Mouse (Mus musculus) hindbrain, embryonic 14.5 days (tissue): ENCODE measurements around the gene Dpp9. TPM values are rescaled to one million over a fixed set of nuclear protein-coding genes. Genes with fewer than 3 reads are reported as not detected.

Source experiments
- ATAC-seq: fragments of 200-750 bp; cut with Nextera tagmentation; 2 replicates; pipeline ENCODE4 v1.8.0; 2017; ENCODE audit warnings: moderate number of reproducible peaks, mild to moderate bottlenecking, moderate TSS enrichment, moderate library complexity; ENCODE audit not compliant: low FRiP score
- DNase-seq: peaks from one replicate; pipeline ENCODE4 v3.0.0-alpha.2; 2015; ENCODE audit warnings: low spot score
- H3K27ac ChIP-seq: fragments of 300-500 bp; sonication (generic); 2 replicates; pipeline ENCODE4 v1.5.1; 2014; ENCODE audit warnings: mild to moderate bottlenecking, moderate library complexity
- H3K27me3 ChIP-seq: fragments of 300-500 bp; sonication (generic); 2 replicates; pipeline ENCODE4 v1.6.1; 2014; ENCODE audit warnings: mild to moderate bottlenecking, low read length, mixed read lengths; ENCODE audit not compliant: control insufficient read depth, insufficient read depth
- H3K36me3 ChIP-seq: fragments of 300-500 bp; sonication (generic); replicated peaks from 2 replicates; pipeline ENCODE4 v1.6.1; 2014; ENCODE audit not compliant: control insufficient read depth, insufficient read depth
- H3K4me1 ChIP-seq: fragments of 300-500 bp; sonication (generic); replicated peaks from 2 replicates; pipeline ENCODE4 v1.6.1; 2014; ENCODE audit warnings: antibody characterized with exemption, low read length, mixed read lengths; ENCODE audit not compliant: control insufficient read depth, insufficient read depth
- H3K4me2 ChIP-seq: fragments of 300-500 bp; sonication (generic); replicated peaks from 2 replicates; pipeline ENCODE4 v1.6.1; 2014; ENCODE audit warnings: mild to moderate bottlenecking, moderate library complexity
- H3K4me3 ChIP-seq: fragments of 300-500 bp; sonication (generic); replicated peaks from 2 replicates; pipeline ENCODE4 v1.5.1; 2014; ENCODE audit warnings: mild to moderate bottlenecking, low read length
- H3K9ac ChIP-seq: fragments of 300-500 bp; sonication (generic); 2 replicates; pipeline ENCODE4 v1.6.1; 2014
- H3K9me3 ChIP-seq: fragments of 300-500 bp; sonication (generic); 2 replicates; pipeline ENCODE4 v1.6.1; 2016; ENCODE audit warnings: low read length; ENCODE audit not compliant: control insufficient read depth
- WGBS: fragments of 180-500 bp; shearing (Covaris S2); extraction: QIAGEN DNeasy Blood & Tissue Kit; methylation state at CpG from one replicate; pipeline ENCODE4 v1.1.7; 2014; 5-methylcytosine and 5-hydroxymethylcytosine counted together
- polyA plus RNA-seq: library from polyadenylated mRNA; unstranded; fragments of >200 nt; fragmentation: Nextera tagmentation; extraction: Ambion mirVana; gene quantifications from 2 replicates; pipeline ENCODE4 v1.2.1, GENCODE M21; 2014

The Dpp9 gene
- polyA plus RNA-seq, 1 experiment from 2014 or later: 23.4 TPM

GRCm38 (mm10) chr17:56175416-56175815 lies 43.3 kb downstream of the Dpp9 start:
- Histone ChIP-seq H3K4me3 (no peak overlapping the region), H3K4me1 (no peaks in the 10 kb centered on the region), H3K9ac (no peak overlapping the region), H3K9me3 (no peaks in the 10 kb centered on the region), H3K27ac (no peak overlapping the region), H3K4me2 (no peak overlapping the region), H3K36me3 (peaks cover 53% of the 10 kb centered on the region), H3K27me3 (no peaks in the 10 kb centered on the region)
- DNase-seq (no peak), ATAC-seq (no peak)
- 100% methylated on average over 3 of the region's 3 CpGs for WGBS

DNA sequence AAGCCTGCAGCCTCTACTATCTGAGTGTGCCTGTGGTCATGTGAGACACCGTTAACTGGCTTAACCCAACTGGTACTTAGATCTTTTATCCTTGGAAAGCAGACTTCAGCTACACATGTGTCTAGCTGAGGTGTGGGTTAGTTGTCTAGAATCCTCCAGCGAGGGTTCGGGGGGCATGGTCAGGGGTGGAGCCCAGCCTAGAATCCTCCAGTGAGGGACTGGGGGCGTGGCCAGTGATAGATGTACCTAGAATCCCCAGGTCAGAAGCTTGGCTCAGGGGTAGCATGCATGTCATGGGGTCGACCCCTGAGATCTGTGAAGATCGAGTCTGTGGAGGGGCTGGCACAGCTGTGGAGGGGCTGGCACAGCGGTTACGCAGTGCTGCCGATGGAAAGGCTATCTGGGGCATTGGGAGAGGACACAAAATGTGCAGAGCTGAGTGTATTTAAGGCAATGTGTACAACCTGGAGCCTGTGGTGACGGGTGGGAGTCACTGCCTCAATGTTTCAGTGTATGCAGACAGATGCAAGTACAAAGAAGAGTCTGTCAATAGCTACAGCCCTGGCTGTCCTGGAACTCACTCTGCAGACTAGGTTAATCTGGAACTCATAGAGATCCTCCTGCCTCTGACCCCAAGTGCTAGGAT lies 45.2 kb downstream of the Dpp9 start:
- H3K4me1 ChIP-seq: no peaks in the 10 kb centered on the region
- H3K9me3 ChIP-seq: no peaks in the 10 kb centered on the region
- whole genome bisulfite sequencing: 63% methylated on average over 10 of the region's 10 CpGs
- no peak overlapping the region for H3K4me2 ChIP-seq
- ATAC-seq (no peak), DNase-seq (no peak)
- H3K27ac ChIP-seq: no peak overlapping the region
- no peak overlapping the region for H3K9ac ChIP-seq
- H3K4me3 ChIP-seq: no peak overlapping the region
- H3K36me3 ChIP-seq: peaks cover 40% of the 10 kb centered on the region
- no peaks in the 10 kb centered on the region for H3K27me3 ChIP-seq

GRCm38 (mm10) chr17:56171881-56172280 lies 46.8 kb downstream of the Dpp9 start:
- no peaks in the 10 kb centered on the region for H3K4me1 ChIP-seq
- no peak overlapping the region for H3K4me2 ChIP-seq
- no peaks in the 10 kb centered on the region for H3K9me3 ChIP-seq
- H3K27ac ChIP-seq: no peak overlapping the region
- H3K4me3 ChIP-seq: no peak overlapping the region
- 92% methylated on average over 17 of the region's 17 CpGs for WGBS
- no peak overlapping the region for H3K9ac ChIP-seq
- ATAC-seq (no peak), DNase-seq (no peak)
- no peaks in the 10 kb centered on the region for H3K27me3 ChIP-seq
- peaks cover 25% of the 10 kb centered on the region for H3K36me3 ChIP-seq

DNA sequence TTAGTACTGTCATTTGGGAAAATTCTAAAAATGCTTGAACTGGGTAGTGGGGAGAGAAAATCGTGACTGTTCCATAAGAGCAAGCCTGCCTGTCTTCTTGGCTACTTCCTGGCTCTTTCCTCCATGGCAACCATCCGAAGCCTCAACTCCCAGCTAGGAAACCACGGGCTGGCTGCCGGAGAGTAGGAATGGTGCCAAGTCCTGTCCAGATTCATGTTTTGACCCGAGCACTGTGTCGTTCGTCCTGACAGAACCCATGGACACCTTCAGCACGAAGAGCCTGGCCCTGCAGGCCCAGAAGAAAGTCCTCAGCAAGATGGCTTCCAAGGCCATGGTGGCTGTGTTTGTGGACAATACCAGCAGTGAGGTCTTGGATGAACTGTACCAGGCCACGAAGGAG lies 47.2 kb downstream of the Dpp9 start:
- no peak for ATAC-seq
- Histone ChIP-seq H3K9me3 (no peaks in the 10 kb centered on the region), H3K4me1 (no peaks in the 10 kb centered on the region), H3K36me3 (peaks cover 21% of the 10 kb centered on the region), H3K4me3 (no peak overlapping the region), H3K27ac (no peak overlapping the region), H3K4me2 (no peak overlapping the region), H3K27me3 (no peaks in the 10 kb centered on the region), H3K9ac (no peak overlapping the region)
- 69% methylated on average over 9 of the region's 9 CpGs for WGBS
- DNase-seq: no peak

- Histone ChIP-seq H3K4me3 (no peak overlapping the region), H3K4me2 (no peak overlapping the region), H3K9me3 (no peaks in the 10 kb centered on the region), H3K4me1 (peaks cover 3% of the 10 kb centered on the region; the same call in 1 of the 2 replicates), H3K9ac (0 out of 2 replicates have a peak overlapping the region, but pooled peaks have one; percentile 20), H3K27ac (peak overlapping the region; percentile 40), H3K36me3 (peaks cover 13% of the 10 kb centered on the region), H3K27me3 (no peaks in the 10 kb centered on the region)
- 26% methylated on average over 10 of the region's 10 CpGs for WGBS
- peak; percentile 25; the same call in 1 of the 2 replicates for ATAC-seq
- DNase-seq: no peak
Measured at GRCm38 (mm10) chr17:56170636-56171035, 48.1 kb downstream of the Dpp9 start.

GRCm38 (mm10) chr17:56169830-56170229 lies 48.9 kb downstream of the Dpp9 start:
- H3K4me1 ChIP-seq: peaks cover 6% of the 10 kb centered on the region; the same call in 1 of the 2 replicates
- H3K9me3 ChIP-seq: no peaks in the 10 kb centered on the region
- H3K4me2 ChIP-seq: no peak overlapping the region
- no peak for ATAC-seq
- no peak overlapping the region for H3K4me3 ChIP-seq
- no peak overlapping the region for H3K9ac ChIP-seq
- H3K27ac ChIP-seq: no peak overlapping the region; the same call in 1 of the 2 replicates
- 0 out of 2 replicates have a peak, but pooled peaks cover 6% of the 10 kb centered on the region for H3K36me3 ChIP-seq
- WGBS: 69% methylated on average over 6 of the region's 6 CpGs
- H3K27me3 ChIP-seq: no peaks in the 10 kb centered on the region
- no peak for DNase-seq

DNA sequence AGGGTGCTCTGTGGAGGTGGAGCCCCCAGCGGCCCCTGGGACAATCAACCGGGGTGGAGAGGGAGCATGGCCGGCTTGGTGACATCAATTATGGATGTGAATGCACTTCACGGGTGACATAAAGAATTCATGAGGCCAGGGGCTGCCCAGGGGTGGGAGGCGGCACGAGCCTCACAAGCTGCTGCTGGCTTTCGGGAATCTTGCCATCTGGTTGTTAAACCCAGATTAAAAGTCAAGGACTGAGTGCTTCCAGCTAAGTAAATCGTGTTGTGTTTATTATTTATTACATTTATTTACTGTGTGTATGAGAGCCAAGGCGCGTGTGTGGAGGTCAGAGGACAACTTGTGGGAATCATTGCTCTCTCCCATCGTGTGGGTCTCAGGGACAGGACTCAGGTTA lies 53.0 kb downstream of the Dpp9 start:
- WGBS: 26% methylated on average over 11 of the region's 11 CpGs
- Histone ChIP-seq H3K36me3 (no peaks in the 10 kb centered on the region), H3K4me2 (0 out of 2 replicates have a peak overlapping the region, but pooled peaks have one; percentile 10), H3K4me3 (no peak overlapping the region), H3K27ac (peak overlapping the region; percentile 57; the same call in 1 of the 2 replicates), H3K9me3 (no peaks in the 10 kb centered on the region), H3K9ac (no peak overlapping the region), H3K27me3 (no peaks in the 10 kb centered on the region), H3K4me1 (peaks cover 16% of the 10 kb centered on the region)
- ATAC-seq: no peak
- DNase-seq: no peak

DNA sequence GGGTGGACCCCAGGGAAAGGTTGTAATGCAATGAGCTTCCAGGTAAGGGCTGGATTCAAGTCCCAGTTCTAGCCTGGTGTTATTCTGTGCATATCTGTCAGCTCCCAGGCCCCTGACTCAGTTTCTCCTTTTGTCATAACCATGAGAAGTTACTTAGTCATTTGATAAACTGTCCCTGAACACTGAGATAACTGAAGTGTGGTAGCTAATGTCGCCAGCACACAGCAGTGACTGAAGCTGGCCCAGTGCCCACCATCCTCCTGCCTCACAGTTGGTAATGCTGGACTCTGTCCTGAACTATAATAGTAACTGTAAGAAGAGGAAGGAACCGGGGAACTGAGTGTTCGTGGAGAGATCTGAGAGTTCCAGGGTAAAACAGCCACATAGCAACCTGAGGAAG lies 54.2 kb downstream of the Dpp9 start:
- ATAC-seq (no peak), DNase-seq (no peak)
- H3K9me3 ChIP-seq: no peaks in the 10 kb centered on the region
- H3K4me1 ChIP-seq: peaks cover 16% of the 10 kb centered on the region
- no peaks in the 10 kb centered on the region for H3K27me3 ChIP-seq
- H3K4me3 ChIP-seq: no peak overlapping the region
- H3K9ac ChIP-seq: no peak overlapping the region
- WGBS: 78% methylated on average over 3 of the region's 3 CpGs
- H3K4me2 ChIP-seq: no peak overlapping the region
- H3K36me3 ChIP-seq: no peaks in the 10 kb centered on the region
- H3K27ac ChIP-seq: no peak overlapping the region

DNA sequence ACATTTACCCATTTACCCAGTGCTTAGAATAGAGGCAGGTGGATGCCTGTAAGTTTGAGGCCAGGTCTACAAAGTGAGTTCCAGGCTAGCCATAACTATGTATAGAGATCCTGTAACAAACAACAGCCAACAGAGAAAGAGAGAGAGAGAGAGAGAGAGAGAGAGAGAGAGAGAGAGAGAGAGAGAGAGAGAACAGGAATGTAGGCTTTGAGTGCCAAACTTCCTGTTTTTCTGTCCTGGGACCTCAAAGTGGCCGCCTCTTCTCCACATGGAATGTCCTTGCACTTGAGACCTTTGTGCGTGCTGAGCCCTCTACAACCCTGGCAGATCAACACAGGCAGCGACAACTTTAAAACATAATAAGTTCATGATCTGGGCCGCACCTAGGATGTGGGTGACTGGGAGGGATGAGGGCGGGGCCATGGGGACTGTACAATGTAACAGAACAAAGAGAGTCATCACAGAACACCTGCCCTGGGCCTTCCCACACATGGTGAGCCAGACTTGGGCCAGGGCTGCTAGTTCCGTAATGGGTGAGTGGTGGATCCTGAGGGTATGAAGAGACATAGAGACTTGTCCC lies 55.1 kb downstream of the Dpp9 start:
- 87% methylated on average over 6 of the region's 6 CpGs for WGBS
- Histone ChIP-seq H3K27me3 (no peaks in the 10 kb centered on the region), H3K36me3 (no peaks in the 10 kb centered on the region), H3K4me1 (peaks cover 16% of the 10 kb centered on the region), H3K27ac (no peak overlapping the region), H3K9ac (no peak overlapping the region), H3K9me3 (no peaks in the 10 kb centered on the region), H3K4me3 (no peak overlapping the region), H3K4me2 (peak overlapping the region; percentile 85; the same call in 1 of the 2 replicates)
- ATAC-seq (no peak), DNase-seq (no peak)
